Mouse (Mus musculus) embryonic facial prominence, embryonic 15.5 days (tissue): ENCODE data around the gene Mum1. TPM values are rescaled to one million over a fixed set of nuclear protein-coding genes. Genes with fewer than 3 reads are reported as not detected.

Experiments used
- ATAC-seq: fragments of 200-750 bp; cut with Nextera tagmentation; 2 replicates; pipeline ENCODE4 v1.8.0; 2017; ENCODE audit warnings: low read depth, moderate TSS enrichment; ENCODE audit not compliant: insufficient number of reproducible peaks, low FRiP score, low TSS enrichment
- H3K27ac ChIP-seq: fragments of 300-500 bp; sonication (generic); replicated peaks from 2 replicates; pipeline ENCODE4 v1.5.1; 2015; ENCODE audit warnings: mild to moderate bottlenecking, inconsistent platforms
- H3K27me3 ChIP-seq: fragments of 300-500 bp; sonication (generic); 2 replicates; pipeline ENCODE4 v1.6.1; 2015; ENCODE audit warnings: inconsistent platforms
- H3K36me3 ChIP-seq: fragments of 300-500 bp; sonication (generic); 2 replicates; pipeline ENCODE4 v1.6.1; 2015; ENCODE audit warnings: mild to moderate bottlenecking, inconsistent platforms
- H3K4me1 ChIP-seq: fragments of 300-500 bp; sonication (generic); 2 replicates; pipeline ENCODE4 v1.6.1; 2015; ENCODE audit warnings: inconsistent platforms
- H3K4me2 ChIP-seq: fragments of 300-500 bp; sonication (generic); replicated peaks from 2 replicates; pipeline ENCODE4 v1.6.1; 2015; ENCODE audit warnings: mild to moderate bottlenecking, inconsistent platforms
- H3K4me3 ChIP-seq: fragments of 300-500 bp; sonication (generic); replicated peaks from 2 replicates; pipeline ENCODE4 v1.5.1; 2015; ENCODE audit warnings: mild to moderate bottlenecking, inconsistent platforms
- H3K9ac ChIP-seq: fragments of 300-500 bp; sonication (generic); 2 replicates; pipeline ENCODE4 v1.6.1; 2015; ENCODE audit warnings: inconsistent platforms
- H3K9me3 ChIP-seq: fragments of 300-500 bp; sonication (generic); replicated peaks from 2 replicates; pipeline ENCODE4 v1.6.1; 2016; ENCODE audit warnings: inconsistent platforms
- WGBS: fragments of 180-500 bp; shearing (Covaris S2); methylation state at CpG from one replicate; pipeline ENCODE4 v1.1.7; 2015; 5-methylcytosine and 5-hydroxymethylcytosine counted together
- polyA plus RNA-seq: library from polyadenylated mRNA; unstranded; fragments of >200 nt; fragmentation: Nextera tagmentation; extraction: Ambion mirVana; gene quantifications from 2 replicates; pipeline ENCODE4 v1.2.1, GENCODE M21; 2015

The Mum1 gene
- polyA plus RNA-seq, 1 experiment from 2014 or later, result 75.2 TPM

GRCm38 (mm10) chr10:80278390-80278789 lies 52.2 kb downstream of the Mum1 start:
- ATAC-seq, result no peak
- Histone ChIP-seq H3K27me3 (no peaks in the 10 kb centered on the region), H3K4me1 (peaks cover 5% of the 10 kb centered on the region; the same call in 1 of the 2 replicates), H3K9me3 (no peaks in the 10 kb centered on the region), H3K27ac (no peak overlapping the region), H3K9ac (no peak overlapping the region), H3K4me2 (no peak overlapping the region), H3K4me3 (no peak overlapping the region), H3K36me3 (peaks cover 90% of the 10 kb centered on the region)
- WGBS, result 93% methylated on average over 9 of the region's 9 CpGs

DNA sequence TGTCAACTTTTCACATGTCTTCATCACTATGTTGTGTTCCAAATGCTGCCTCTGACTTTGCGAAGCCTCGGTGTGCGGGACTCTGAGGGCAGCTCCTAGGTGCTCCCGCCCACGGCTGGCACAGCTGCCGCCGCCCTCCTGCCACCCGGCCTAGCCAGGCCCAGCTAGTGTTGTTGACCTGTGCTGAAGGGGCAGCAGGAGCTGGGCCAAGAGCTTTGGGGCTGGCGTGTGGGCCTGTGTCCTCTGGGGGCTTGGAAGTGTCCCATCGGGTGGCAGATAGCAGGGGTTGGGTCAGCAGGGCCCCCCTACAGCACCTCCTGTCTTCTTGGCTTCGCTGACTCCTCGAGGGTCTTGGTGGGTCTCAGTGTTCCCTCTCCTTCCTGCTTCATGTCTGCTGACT lies 53.0 kb downstream of the Mum1 start:
- 90% methylated on average over 12 of the region's 12 CpGs for WGBS
- H3K36me3 ChIP-seq, result peaks cover 90% of the 10 kb centered on the region

DNA sequence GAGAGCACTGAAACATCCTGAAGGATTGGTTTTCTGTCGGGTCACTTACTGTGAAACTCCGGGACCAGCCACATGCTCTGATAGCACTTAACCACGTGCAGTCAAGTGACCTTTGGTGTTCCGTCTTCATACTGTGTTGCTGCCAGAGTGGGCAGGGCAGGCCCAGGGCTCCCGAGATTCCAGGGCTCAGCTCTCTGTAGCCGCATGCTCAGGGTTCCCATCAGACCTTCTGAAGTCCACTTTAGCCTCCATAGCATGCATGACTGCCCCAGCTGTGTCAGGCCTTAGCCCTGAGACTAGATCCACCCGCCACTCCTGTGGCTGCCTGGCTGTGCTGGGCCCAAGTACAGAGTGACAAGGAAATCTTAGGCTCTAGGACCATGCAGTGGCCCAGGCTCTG lies 55.1 kb downstream of the Mum1 start:
- ATAC-seq, result no peak
- peaks cover 90% of the 10 kb centered on the region for H3K36me3 ChIP-seq
- no peaks in the 10 kb centered on the region for H3K9me3 ChIP-seq
- H3K27ac ChIP-seq, result 0 out of 2 replicates have a peak overlapping the region, but pooled peaks have one; percentile 44
- no peak overlapping the region for H3K4me3 ChIP-seq
- 82% methylated on average over 7 of the region's 7 CpGs for WGBS
- H3K4me2 ChIP-seq, result no peak overlapping the region
- no peaks in the 10 kb centered on the region for H3K27me3 ChIP-seq
- H3K9ac ChIP-seq, result no peak overlapping the region
- H3K4me1 ChIP-seq, result no peaks in the 10 kb centered on the region

More for the DNA sequence above, 53.0 kb downstream of the Mum1 start:
- ATAC-seq, result no peak
- no peak overlapping the region for H3K27ac ChIP-seq
- no peak overlapping the region for H3K4me2 ChIP-seq
- no peaks in the 10 kb centered on the region for H3K4me1 ChIP-seq
- H3K27me3 ChIP-seq, result no peaks in the 10 kb centered on the region
- no peaks in the 10 kb centered on the region for H3K9me3 ChIP-seq
- no peak overlapping the region for H3K9ac ChIP-seq
- no peak overlapping the region for H3K4me3 ChIP-seq

DNA sequence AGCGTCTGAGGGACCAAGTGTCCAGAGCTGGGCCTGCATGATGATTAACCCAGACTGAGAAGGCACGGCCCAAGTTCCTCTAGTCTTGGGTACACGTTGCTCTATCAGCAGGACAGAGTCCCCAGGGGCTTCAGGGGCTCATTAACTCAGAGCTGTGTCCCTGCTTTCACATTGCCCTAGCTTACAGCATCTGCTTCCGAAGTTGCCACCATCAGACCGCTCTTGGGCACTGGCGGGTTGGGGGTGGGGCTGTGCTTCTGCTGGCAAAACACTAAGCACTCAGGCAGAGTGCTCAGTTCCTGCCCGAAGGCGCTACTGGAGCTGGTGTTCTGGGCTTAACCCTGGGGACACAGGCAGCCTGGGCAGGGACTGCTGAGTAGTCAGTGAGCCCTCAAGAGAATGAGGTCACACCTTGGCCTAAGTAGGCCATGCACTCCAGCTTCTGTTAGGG lies 55.7 kb downstream of the Mum1 start:
- no peaks in the 10 kb centered on the region for H3K9me3 ChIP-seq
- H3K27me3 ChIP-seq, result no peaks in the 10 kb centered on the region
- peaks cover 90% of the 10 kb centered on the region for H3K36me3 ChIP-seq
- H3K9ac ChIP-seq, result no peak overlapping the region
- H3K4me1 ChIP-seq, result no peaks in the 10 kb centered on the region
- ATAC-seq, result no peak
- H3K4me2 ChIP-seq, result no peak overlapping the region
- 73% methylated on average over 8 of the region's 8 CpGs for WGBS
- H3K27ac ChIP-seq, result no peak overlapping the region; the same call in 1 of the 2 replicates
- H3K4me3 ChIP-seq, result no peak overlapping the region

DNA sequence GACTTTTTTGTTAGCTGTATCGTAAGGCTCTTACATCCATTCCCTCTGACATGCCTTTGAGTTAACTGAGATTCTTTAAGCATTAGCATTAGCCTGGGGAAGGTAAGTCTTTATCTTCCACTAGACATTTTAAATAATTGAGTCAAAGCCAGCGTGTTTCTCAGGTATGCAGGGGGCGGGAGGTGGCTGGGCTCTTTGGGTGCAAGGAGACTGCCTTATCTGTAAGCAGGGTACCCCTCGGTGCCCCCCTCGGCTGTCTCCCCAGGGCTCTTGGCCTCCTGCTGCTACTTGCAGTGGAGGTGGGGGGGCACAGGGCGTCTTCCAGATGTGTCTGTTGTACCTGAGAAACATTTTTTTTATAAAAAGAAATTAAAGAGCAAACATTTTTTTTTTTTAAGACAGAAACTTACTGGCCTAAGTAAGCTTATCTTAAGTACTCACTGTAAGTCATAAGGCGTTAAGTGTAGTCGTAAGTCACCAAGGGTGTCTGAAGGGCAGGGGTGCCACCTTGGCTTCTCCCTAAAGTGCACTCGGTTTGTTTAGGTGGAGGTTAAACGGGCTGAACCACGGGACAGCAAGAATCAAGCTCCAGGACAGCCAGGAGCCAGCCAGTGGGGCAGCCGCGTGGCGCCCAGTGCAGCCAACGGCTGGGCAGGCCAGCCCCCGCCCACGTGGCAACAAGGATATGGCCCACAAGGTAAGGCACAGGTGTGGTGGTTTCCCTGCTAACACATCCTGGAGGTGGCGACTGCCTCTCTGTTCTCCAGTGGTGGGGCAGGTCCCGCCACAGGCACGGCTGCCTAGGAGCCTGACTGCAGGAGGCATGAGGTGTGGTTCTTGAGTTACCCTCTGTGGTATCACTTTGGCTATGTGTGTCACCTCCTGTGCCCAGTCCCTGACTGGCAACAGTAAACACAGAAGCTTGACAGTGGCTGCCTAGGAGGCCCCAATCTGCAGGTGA lies 56.5 kb downstream of the Mum1 start:
- no peaks in the 10 kb centered on the region for H3K4me1 ChIP-seq
- no peak overlapping the region; the same call in 1 of the 2 replicates for H3K27ac ChIP-seq
- no peak overlapping the region for H3K9ac ChIP-seq
- H3K9me3 ChIP-seq, result no peaks in the 10 kb centered on the region
- ATAC-seq, result no peak
- 81% methylated on average over 20 of the region's 20 CpGs for WGBS
- H3K27me3 ChIP-seq, result no peaks in the 10 kb centered on the region
- H3K36me3 ChIP-seq, result peaks cover 87% of the 10 kb centered on the region
- no peak overlapping the region for H3K4me3 ChIP-seq
- H3K4me2 ChIP-seq, result no peak overlapping the region

DNA sequence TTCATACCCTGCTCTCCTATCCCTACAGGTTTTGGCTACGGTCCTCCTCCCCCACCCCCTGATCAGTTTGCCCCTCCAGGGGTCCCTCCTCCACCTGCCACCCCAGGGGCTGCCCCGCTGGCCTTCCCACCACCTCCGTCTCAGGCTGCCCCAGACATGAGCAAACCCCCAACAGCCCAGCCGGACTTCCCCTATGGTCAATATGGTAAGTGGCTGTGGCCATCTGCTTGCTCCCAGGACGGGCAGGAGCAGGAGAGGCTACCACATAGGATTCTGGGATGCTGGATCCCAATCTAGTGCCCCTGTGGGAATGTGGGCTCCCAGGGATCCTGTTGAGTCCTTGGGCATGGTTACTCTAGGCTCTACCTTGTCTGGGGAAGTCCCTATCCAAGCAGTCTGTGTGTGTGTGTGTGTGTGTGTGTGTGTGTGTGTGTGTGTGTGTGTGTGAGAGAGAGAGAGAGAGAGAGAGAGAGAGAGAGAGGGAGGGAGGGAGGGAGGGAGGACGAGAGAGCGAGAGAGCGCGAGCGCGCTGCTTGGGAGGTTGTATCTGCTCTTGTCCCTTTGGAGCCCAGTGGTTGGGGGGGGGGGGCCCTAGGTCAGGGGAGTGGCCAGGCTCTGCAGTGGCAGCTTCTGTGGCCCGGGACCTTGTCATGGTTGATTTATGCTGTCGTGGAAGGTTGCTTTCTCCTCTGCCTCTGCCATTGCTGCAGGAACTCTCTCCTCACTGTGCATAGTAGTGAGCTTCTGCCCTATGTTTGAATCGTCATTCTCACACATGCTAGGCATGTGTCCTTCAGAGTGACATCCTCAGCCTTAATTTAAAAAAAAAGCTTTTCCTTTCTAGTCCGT lies 59.2 kb downstream of the Mum1 start:
- Histone ChIP-seq H3K27me3 (no peaks in the 10 kb centered on the region), H3K9me3 (no peaks in the 10 kb centered on the region), H3K27ac (no peak overlapping the region), H3K4me1 (no peaks in the 10 kb centered on the region), H3K4me2 (no peak overlapping the region), H3K9ac (no peak overlapping the region), H3K36me3 (peaks cover 72% of the 10 kb centered on the region), H3K4me3 (no peak overlapping the region)
- 80% methylated on average over 15 of the region's 15 CpGs for WGBS
- no peak for ATAC-seq

- Histone ChIP-seq H3K9me3 (no peaks in the 10 kb centered on the region), H3K4me1 (peaks cover 5% of the 10 kb centered on the region), H3K9ac (no peak overlapping the region), H3K4me3 (no peak overlapping the region), H3K27ac (no peak overlapping the region), H3K27me3 (no peaks in the 10 kb centered on the region), H3K4me2 (no peak overlapping the region), H3K36me3 (peaks cover 52% of the 10 kb centered on the region)
- 86% methylated on average over 12 of the region's 12 CpGs for WGBS
- no peak for ATAC-seq
Observed at GRCm38 (mm10) chr10:80288097-80288496, 61.9 kb downstream of the Mum1 start.

- H3K36me3 ChIP-seq, result peaks cover 50% of the 10 kb centered on the region
- no peak for ATAC-seq
- H3K27ac ChIP-seq, result no peak overlapping the region
- 64% methylated on average over 8 of the region's 8 CpGs for WGBS
- no peak overlapping the region for H3K9ac ChIP-seq
- no peaks in the 10 kb centered on the region for H3K9me3 ChIP-seq
- H3K4me3 ChIP-seq, result no peak overlapping the region
- H3K4me2 ChIP-seq, result no peak overlapping the region
- H3K27me3 ChIP-seq, result no peaks in the 10 kb centered on the region
- H3K4me1 ChIP-seq, result peaks cover 11% of the 10 kb centered on the region
Observed at GRCm38 (mm10) chr10:80288657-80289056, 62.4 kb downstream of the Mum1 start.

DNA sequence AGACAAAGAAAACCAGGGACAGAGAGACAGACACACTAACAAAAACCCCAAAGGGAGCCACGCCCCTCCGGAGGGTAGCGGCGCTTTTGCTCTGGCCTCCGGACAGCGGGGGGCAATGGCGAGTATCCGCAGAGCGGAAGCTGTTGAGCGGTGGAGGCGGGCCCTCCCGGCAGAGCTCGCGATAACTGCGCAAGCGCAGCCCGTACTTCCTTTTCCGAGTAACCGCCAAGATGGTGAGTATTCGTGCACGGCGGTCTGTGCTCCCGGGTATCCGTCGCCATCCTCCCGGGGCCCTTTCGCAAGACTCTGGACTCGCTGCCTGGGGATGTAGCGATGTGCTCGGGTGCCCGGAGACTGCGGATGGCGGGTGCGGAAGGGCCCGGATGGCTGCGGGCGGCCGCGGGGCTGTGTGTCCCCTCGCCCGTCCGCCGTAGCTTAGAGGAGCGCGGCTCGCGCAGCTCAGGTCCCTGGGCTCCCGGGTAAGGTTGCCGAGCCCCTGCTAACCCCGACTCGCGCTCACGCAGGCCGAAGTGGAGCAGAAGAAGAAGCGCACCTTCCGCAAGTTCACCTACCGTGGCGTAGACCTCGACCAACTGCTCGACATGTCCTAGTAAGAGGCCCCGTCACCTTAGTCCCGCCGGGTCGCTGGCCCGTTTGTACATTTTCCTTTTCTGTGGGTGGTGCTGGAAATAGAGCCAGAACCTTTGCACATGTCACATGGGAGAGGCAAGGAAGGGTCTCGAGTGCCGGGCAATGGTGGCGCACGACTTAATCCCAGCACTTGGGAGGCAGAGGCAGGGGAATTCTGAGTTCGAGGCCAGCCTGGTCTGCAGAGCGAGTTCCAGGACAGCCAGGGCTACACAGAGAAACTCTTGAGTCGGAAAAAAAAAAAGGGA lies 66.3 kb downstream of the Mum1 start, which contains the start of gene Rps15:
Gene Rps15 (plus strand): TSS at position 203 of the 896 bp plus-strand sequence.
- peak within 1 kb of the TSS; percentile 95 for H3K27ac ChIP-seq
- peaks cover 29% of the 10 kb centered on the region for H3K36me3 ChIP-seq
- under 1% methylated on average over 72 of the region's 72 CpGs for WGBS
- H3K4me1 ChIP-seq, result peaks cover 42% of the 10 kb centered on the region
- ATAC-seq, result peak; percentile 86
- H3K4me3 ChIP-seq, result peak within 1 kb of the TSS; percentile 82
- H3K9ac ChIP-seq, result peak within 1 kb of the TSS; percentile 95
- peak within 1 kb of the TSS; percentile 84 for H3K4me2 ChIP-seq
- no peaks in the 10 kb centered on the region for H3K9me3 ChIP-seq
- H3K27me3 ChIP-seq, result peaks cover 9% of the 10 kb centered on the region

DNA sequence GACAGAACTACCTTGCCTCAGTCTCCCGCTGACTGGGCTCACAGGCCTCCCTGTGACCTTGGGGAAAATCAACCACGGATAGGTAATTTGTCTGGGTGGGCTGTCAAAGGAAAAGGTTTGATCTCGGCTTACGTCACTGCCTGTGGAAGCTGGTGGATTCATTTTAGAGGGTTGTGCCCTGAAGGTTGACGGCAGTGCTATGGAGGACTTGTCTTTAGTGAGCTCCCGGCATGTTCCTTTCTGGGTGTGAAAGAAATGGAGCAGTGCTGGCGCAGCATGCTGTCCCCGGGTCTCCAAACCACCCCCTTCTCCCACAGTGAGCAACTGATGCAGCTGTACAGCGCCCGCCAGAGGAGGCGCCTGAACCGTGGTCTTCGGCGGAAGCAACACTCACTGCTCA lies 67.1 kb downstream of the Mum1 start:
- no peaks in the 10 kb centered on the region for H3K9me3 ChIP-seq

More for the DNA sequence above, 67.1 kb downstream of the Mum1 start:
- no peak for ATAC-seq
- Histone ChIP-seq H3K4me2 (peak overlapping the region; percentile 84), H3K4me1 (peaks cover 42% of the 10 kb centered on the region), H3K27me3 (peaks cover 16% of the 10 kb centered on the region), H3K36me3 (peaks cover 24% of the 10 kb centered on the region), H3K9ac (peak overlapping the region; percentile 95), H3K27ac (peak overlapping the region; percentile 95; the same call in 1 of the 2 replicates), H3K4me3 (peak overlapping the region; percentile 82)
- WGBS, result 15% methylated on average over 14 of the region's 14 CpGs
